Mouse (Mus musculus) ES-Bruce4 (cell line): ENCODE data around the gene Gm3604.

Experiments used
- CTCF ChIP-seq: IDR thresholded peaks from one replicate; pipeline ENCODE4 v1.8.1; 2011; ENCODE audit warnings: low read depth, low read length
- EP300 ChIP-seq: IDR thresholded peaks from 2 replicates; pipeline ENCODE4 v1.6.1; 2011; ENCODE audit warnings: low read depth, low read length; ENCODE audit not compliant: insufficient read depth
- POLR2A ChIP-seq: IDR thresholded peaks from one replicate; pipeline ENCODE4 v1.8.1; 2011; ENCODE audit warnings: low read length; ENCODE audit not compliant: insufficient read depth

DNA sequence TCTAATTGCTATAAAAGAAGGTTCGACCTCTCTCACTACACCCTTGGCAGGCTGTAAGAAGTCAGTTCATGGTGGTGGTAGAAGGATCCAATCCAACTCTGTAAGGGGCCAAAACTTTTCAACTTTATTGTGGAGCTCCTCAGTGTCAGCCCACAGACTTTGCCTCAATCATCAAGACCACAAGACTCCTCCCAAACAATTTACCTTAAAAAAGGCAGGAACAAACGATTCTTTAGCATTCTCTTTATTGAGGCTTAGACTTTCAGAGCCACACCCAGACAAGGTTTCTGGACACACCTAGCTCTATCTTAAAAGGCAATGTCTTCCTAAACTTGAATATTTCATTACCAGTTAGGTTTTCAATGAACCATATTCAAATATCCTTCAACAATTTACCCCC lies 51.6 kb downstream of the Gm3604 start:
- TF ChIP-seq CTCF (no peak), EP300 (no peak), POLR2A (no peak)
